Mouse (Mus musculus) left cerebral cortex, postnatal 25 days (tissue): ENCODE measurements at regions not wholly inside any gene's neighbourhood (a gene's known extent, or its start where the extent isn't known, plus 50 kb on each side); places are given as distances from the start of the nearest gene placed in this dataset.
A peak's percentile ranks its signal among the peaks of the same experiment; 100 is the strongest.

ENCODE experiments used
- DNase-seq, 2 experiments: peaks; one replicate each; pipeline ENCODE4 v3.0.0; 2022; ENCODE audit warnings: low spot score in 2 of 2, mixed read lengths in 1 of 2
- intact Hi-C: fragments of 180-260 bp; cut with DNase I; formaldehyde crosslinking; loops from one replicate; pipeline ENCODE4 v1.15.1; 2025

- intact Hi-C loops, result no loop called here
- no peak for DNase-seq
Measured at GRCm38 (mm10) chr10:111893941-111894340, 78.5 kb upstream of the Krr1 start.

- DNase-seq, result no peak
- intact Hi-C loops, result no loop called here
Measured at GRCm38 (mm10) chr10:111897361-111897760, 75.1 kb upstream of the Krr1 start.

- DNase-seq, result peak in 1 of 2 experiments; percentile 48
- intact Hi-C loops, result no loop called here
Measured at GRCm38 (mm10) chr10:111900723-111901716, 71.4 kb upstream of the Krr1 start.

GRCm38 (mm10) chr10:111903956-111904355 lies 68.5 kb upstream of the Krr1 start:
- intact Hi-C loops, result no loop called here
- no peak for DNase-seq

- DNase-seq, result no peak
- intact Hi-C loops, result no loop called here
Measured at GRCm38 (mm10) chr10:111907836-111908235, 64.6 kb upstream of the Krr1 start.

- intact Hi-C loops, result no loop called here
- DNase-seq, result no peak
Measured at GRCm38 (mm10) chr10:111912561-111912960, 59.9 kb upstream of the Krr1 start.

GRCm38 (mm10) chr10:111913066-111913785 lies 59.2 kb upstream of the Krr1 start:
- DNase-seq, result no peak
- intact Hi-C loops, result no loop called here

- no peak for DNase-seq
- intact Hi-C loops, result no loop called here
Measured at GRCm38 (mm10) chr10:111914231-111914630, 58.2 kb upstream of the Krr1 start.

- intact Hi-C loops, result no loop called here
- DNase-seq, result no peak
Measured at GRCm38 (mm10) chr10:111918071-111918507, 54.4 kb upstream of the Krr1 start.

GRCm38 (mm10) chr10:111919475-111919874 lies 53.0 kb upstream of the Krr1 start:
- no peak for DNase-seq
- intact Hi-C loops, result no loop called here

- no peak for DNase-seq
- intact Hi-C loops, result loop anchor here (10.0 kb wide), 1 partner anchor 697 kb away; no protein-coding TSS in a partner anchor
Measured at GRCm38 (mm10) chr10:111921492-111921891, 51.0 kb upstream of the Krr1 start.
